8 mouse cellular contexts compared by ENCODE assay signal in the genomic region with DNA sequence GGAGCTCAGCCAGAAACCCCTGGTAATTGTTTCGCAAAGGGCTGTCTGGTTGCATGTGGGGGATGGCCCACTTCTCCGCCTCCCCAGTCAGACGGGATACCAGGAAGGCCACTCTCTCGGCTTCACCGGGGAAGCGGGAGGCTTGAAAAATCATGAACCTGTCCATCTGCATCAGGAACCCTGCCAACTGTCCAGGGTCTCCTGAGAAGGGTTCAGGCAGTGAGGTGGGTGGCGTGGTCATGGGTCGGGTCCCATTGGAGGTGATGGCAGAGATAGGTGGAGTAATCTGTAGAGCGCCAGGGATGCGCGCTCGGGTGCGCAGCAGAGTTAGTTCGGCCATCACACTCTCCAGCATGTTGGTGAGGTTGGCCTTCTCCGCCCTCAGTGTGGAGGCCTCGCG. TPM values are rescaled to one million over a fixed set of nuclear protein-coding genes. Genes with fewer than 3 reads are reported as not detected.
A peak's percentile ranks its signal among the peaks of the same experiment; 100 is the strongest.
DNase-seq lines count a peak whose midpoint lies in the region; ATAC-seq and TF ChIP-seq lines count a peak whose summit lies in the region.

No protein-coding gene starts in this region.

- peak overlapping the region; percentile 84 for H3K4me2 ChIP-seq in intestine, embryonic 15.5 days (replicated peaks)

- no peak for TF ChIP-seq CTCF in heart, adult 2 months (IDR thresholded peaks at IDR 0.05)
- TF ChIP-seq CTCF in testis, adult 2 months (IDR thresholded peaks at IDR 0.05; ENCODE audit: control insufficient read depth, insufficient read depth, insufficient replicate concordance, low read depth, low read length): no peak
- TF ChIP-seq CTCF in lung, adult 2 months (IDR thresholded peaks at IDR 0.05; ENCODE audit: insufficient read depth, low read length): no peak

- TF ChIP-seq EP300 in heart, adult 2 months (IDR thresholded peaks at IDR 0.05; ENCODE audit: insufficient read depth, low read depth, low read length): no peak

- DNase-seq in heart, adult 11 months: peak; percentile 92
- no peak for DNase-seq in heart, adult 2 months
- DNase-seq in testis, postnatal 10 days (ENCODE audit: low spot score): no peak
- no peak for DNase-seq in embryo, embryonic 10.5 days (ENCODE audit: low spot score)
- no peak for DNase-seq in lung, adult 2 months

- no peak for ATAC-seq in intestine, embryonic 15.5 days
- ATAC-seq in megakaryocyte-erythroid progenitor cell, adult 5-6 weeks (replicated peaks; ENCODE audit: low FRiP score, low TSS enrichment, poor library complexity, severe bottlenecking): no peak

- no peaks in the 10 kb centered on the region for H3K9me3 ChIP-seq in intestine, embryonic 15.5 days

- no peak overlapping the region for H3K9ac ChIP-seq in heart, adult 2 months (ENCODE audit: low read depth, low read length)
- H3K9ac ChIP-seq in intestine, embryonic 15.5 days: no peak overlapping the region

- WGBS in heart, adult 2 months: 99% methylated on average over 17 of the region's 17 CpGs
- WGBS in intestine, embryonic 15.5 days: 96% methylated on average over 17 of the region's 17 CpGs
- 98% methylated on average over 17 of the region's 17 CpGs for WGBS in lung, adult 2 months

- intact Hi-C loops in heart, adult 2 months (cut with DNase I): no loop called here

- no peaks in the 10 kb centered on the region for H3K36me3 ChIP-seq in heart, adult 2 months (ENCODE audit: control insufficient read depth, insufficient read depth, low read length)
- H3K36me3 ChIP-seq in testis, adult 2 months (ENCODE audit: control insufficient read depth, insufficient read depth, low read length): no peaks in the 10 kb centered on the region
- 0 out of 2 replicates have a peak, but pooled peaks cover 8% of the 10 kb centered on the region for H3K36me3 ChIP-seq in intestine, embryonic 15.5 days

- no peak overlapping the region for H3K4me3 ChIP-seq in heart, adult 2 months
- H3K4me3 ChIP-seq in testis, adult 2 months (ENCODE audit: control insufficient read depth, low read depth, low read length): peak overlapping the region; percentile 92
- H3K4me3 ChIP-seq in intestine, embryonic 15.5 days (replicated peaks): peak overlapping the region; percentile 75; the same call in 1 of the 2 replicates
- H3K4me3 ChIP-seq in lung, adult 2 months (replicated peaks; ENCODE audit: extremely low read depth, low read depth, low read length): no peak overlapping the region

- no peaks in the 10 kb centered on the region for H3K79me2 ChIP-seq in heart, adult 2 months (replicated peaks; ENCODE audit: control insufficient read depth, insufficient read depth, low read length)

- no peaks in the 10 kb centered on the region for H3K4me1 ChIP-seq in heart, adult 2 months (ENCODE audit: control insufficient read depth, insufficient read depth, low read length)
- H3K4me1 ChIP-seq in testis, adult 2 months (ENCODE audit: control insufficient read depth, insufficient read depth, low read length): peaks cover 11% of the 10 kb centered on the region
- H3K4me1 ChIP-seq in intestine, embryonic 15.5 days (replicated peaks): 0 out of 2 replicates have a peak, but pooled peaks cover 4% of the 10 kb centered on the region
- H3K4me1 ChIP-seq in lung, adult 2 months (ENCODE audit: control insufficient read depth, insufficient read depth, low read length): no peaks in the 10 kb centered on the region

- H3K27ac ChIP-seq in heart, adult 2 months: no peak overlapping the region
- H3K27ac ChIP-seq in testis, adult 2 months (ENCODE audit: control insufficient read depth, insufficient read depth, low read depth, low read length): no peak overlapping the region
- no peak overlapping the region for H3K27ac ChIP-seq in intestine, embryonic 15.5 days

- no peaks in the 10 kb centered on the region for H3K27me3 ChIP-seq in heart, adult 2 months (ENCODE audit: control insufficient read depth, insufficient read depth, low read length)
- H3K27me3 ChIP-seq in testis, adult 2 months (ENCODE audit: control insufficient read depth, insufficient read depth, low read length): no peaks in the 10 kb centered on the region
- no peaks in the 10 kb centered on the region for H3K27me3 ChIP-seq in intestine, embryonic 15.5 days (replicated peaks)

- TF ChIP-seq POLR2A in heart, adult 2 months (IDR thresholded peaks at IDR 0.05; ENCODE audit: insufficient read depth, low read depth, low read length): no peak
- TF ChIP-seq POLR2A in testis, adult 2 months (IDR thresholded peaks at IDR 0.05; ENCODE audit: control insufficient read depth, low read depth, low read length): no peak
- TF ChIP-seq POLR2A in lung, adult 2 months (IDR thresholded peaks at IDR 0.05; ENCODE audit: borderline replicate concordance, extremely low read depth, low read depth, low read length): no peak

RNA-seq across cellular contexts. Expression of gene Rtl6, which starts 0.9 kb away (rescaled TPM):
- total RNA-seq in heart, adult 2 months (2021): 1 to 10 TPM; 6.8 to 6.9 TPM
- 7.6 and 8.6 TPM in 2 replicates for polyA plus RNA-seq in heart, adult 2 months (2012; rRNA removed)
- polyA plus RNA-seq in testis, adult 2 months (2012; rRNA removed): 32.1 and 34.3 TPM in 2 replicates
- 10.1 and 10.3 TPM in 2 replicates for polyA plus RNA-seq in intestine, embryonic 15.5 days (2015; fragmentation: Nextera tagmentation; extraction: Ambion mirVana)
- 1.1 and 3.1 TPM in 2 replicates for total RNA-seq in megakaryocyte-erythroid progenitor cell, adult 5-6 weeks (2014; fragmentation: Nextera tagmentation)
- total RNA-seq in megakaryocyte-erythroid progenitor cell, adult 5-6 weeks (2017): 2.0 and 2.9 TPM in 2 replicates
- polyA plus RNA-seq in lung, adult 2 months (2012; rRNA removed): 6.4 and 6.6 TPM in 2 replicates

Comparison
In these comparisons a context has a peak if more than half of its experiments do, and no peak if none do; other contexts are left out.
1. H3K4me3 ChIP-seq: peak in testis, adult 2 months (single experiment) and intestine, embryonic 15.5 days (single experiment); none in heart, adult 2 months (single experiment) and lung, adult 2 months (single experiment).